Mouse (Mus musculus) adrenal gland, adult 8-10 months (tissue): ENCODE measurements around the gene Pde1b. TPM values are rescaled to one million over a fixed set of nuclear protein-coding genes. Genes with fewer than 3 reads are reported as not detected.

ENCODE experiments used
- DNase-seq: peaks from one replicate; pipeline ENCODE4 v3.0.0; 2022
- total RNA-seq, 4 experiments: library from RNA; stranded (reverse); gene quantifications; 2 replicates each; pipeline ENCODE4 v1.2.4; 2022

Pde1b gene
- total RNA-seq, 4 experiments from 2014 or later, result 6.0 to 15.8 (median 10.5) TPM

- no peak for DNase-seq
Measured at GRCm38 (mm10) chr15:103509317-103509716, 6.5 kb downstream of the Pde1b start.

- DNase-seq, result no peak
Measured at GRCm38 (mm10) chr15:103511652-103512051, 8.8 kb downstream of the Pde1b start.

- no peak for DNase-seq
Measured at GRCm38 (mm10) chr15:103513621-103514031, 10.8 kb downstream of the Pde1b start.

GRCm38 (mm10) chr15:103514119-103514518, 11.3 kb downstream of the Pde1b start:
- DNase-seq, result peak; percentile 66

- no peak for DNase-seq
Measured at GRCm38 (mm10) chr15:103514914-103515313, 12.1 kb downstream of the Pde1b start.

- no peak for DNase-seq
Measured at GRCm38 (mm10) chr15:103518600-103519385, 16.0 kb downstream of the Pde1b start.

- no peak for DNase-seq
Measured at GRCm38 (mm10) chr15:103519386-103520378, 16.8 kb downstream of the Pde1b start.

- DNase-seq, result no peak
Measured at GRCm38 (mm10) chr15:103522458-103523099, 19.7 kb downstream of the Pde1b start.

GRCm38 (mm10) chr15:103523156-103523555, 20.3 kb downstream of the Pde1b start:
- no peak for DNase-seq

GRCm38 (mm10) chr15:103530372-103530771, 27.5 kb downstream of the Pde1b start:
- no peak for DNase-seq

GRCm38 (mm10) chr15:103534054-103534620, 31.3 kb downstream of the Pde1b start:
- no peak for DNase-seq

- DNase-seq, result no peak
Measured at GRCm38 (mm10) chr15:103535030-103535429, 32.2 kb downstream of the Pde1b start.

GRCm38 (mm10) chr15:103535786-103536185, 33.0 kb downstream of the Pde1b start:
- DNase-seq, result no peak

- DNase-seq, result no peak
Measured at GRCm38 (mm10) chr15:103536456-103536855, 33.6 kb downstream of the Pde1b start.

- no peak for DNase-seq
Measured at GRCm38 (mm10) chr15:103537011-103537821, 34.4 kb downstream of the Pde1b start.

- DNase-seq, result no peak
Measured at GRCm38 (mm10) chr15:103537822-103538213, 35.0 kb downstream of the Pde1b start, which contains the start of gene Ppp1r1a. Gene Ppp1r1a (minus strand): TSS chr15:103538003.

GRCm38 (mm10) chr15:103539259-103539658, 36.4 kb downstream of the Pde1b start:
- DNase-seq, result no peak

- DNase-seq, result no peak
Measured at GRCm38 (mm10) chr15:103540646-103541045, 37.8 kb downstream of the Pde1b start.

GRCm38 (mm10) chr15:103542526-103542925, 39.7 kb downstream of the Pde1b start:
- DNase-seq, result no peak

GRCm38 (mm10) chr15:103547983-103548382, 45.1 kb downstream of the Pde1b start:
- no peak for DNase-seq

GRCm38 (mm10) chr15:103549475-103549874, 46.6 kb downstream of the Pde1b start:
- DNase-seq, result no peak
